Mouse (Mus musculus) CH12.LX (cell line): ENCODE measurements around the gene Prr15. TPM values are rescaled to one million over a fixed set of nuclear protein-coding genes. Genes with fewer than 3 reads are reported as not detected.

ENCODE experiments used
- DNase-seq: peaks from one replicate; pipeline ENCODE4 v3.0.0-alpha.2; 2013; ENCODE audit errors: extremely low read depth
- H3K27ac ChIP-seq: 2 replicates; pipeline ENCODE4 v1.5.1; 2012; ENCODE audit warnings: low read depth, mild to moderate bottlenecking, control low read depth, moderate library complexity; ENCODE audit not compliant: insufficient read depth
- H3K27me3 ChIP-seq: replicated peaks from 2 replicates; pipeline ENCODE3; 2012; ENCODE audit warnings: inconsistent platforms
- H3K36me3 ChIP-seq, 2 experiments: replicated peaks in 1 of 2; 2 replicates each; pipeline versions ENCODE3 to v1.6.1; 2012; ENCODE audit warnings: inconsistent platforms in 1 of 2, low read length in 1 of 2, mild to moderate bottlenecking in 1 of 2, mixed read lengths in 1 of 2, moderate library complexity in 1 of 2; ENCODE audit not compliant: control insufficient read depth in 1 of 2, insufficient read depth in 1 of 2
- H3K4me1 ChIP-seq, 2 experiments: 2 replicates each; pipeline ENCODE4 v1.6.1; 2012; ENCODE audit warnings: inconsistent platforms in 1 of 2, moderate library complexity in 1 of 2; ENCODE audit not compliant: insufficient read depth in 2 of 2, control insufficient read depth in 1 of 2
- H3K4me2 ChIP-seq: 2 replicates; pipeline ENCODE4 v1.6.1; 2012; ENCODE audit warnings: low read depth, mild to moderate bottlenecking, control low read depth; ENCODE audit not compliant: poor library complexity, insufficient read depth, severe bottlenecking
- H3K4me3 ChIP-seq, 3 experiments: fragments of 150-350 bp in 1 of 3; sonication (generic) in 1 of 3; replicated peaks in 1 of 3; 2 replicates each; pipeline versions ENCODE3 to v1.5.1; 2011 to 2012; ENCODE audit warnings: low read depth in 2 of 3, low read length in 2 of 3, mild to moderate bottlenecking in 2 of 3, moderate library complexity in 2 of 3, control low read depth in 1 of 3, improper control_type of control experiment in 1 of 3, inconsistent platforms in 1 of 3, mixed read lengths in 1 of 3; ENCODE audit not compliant: poor library complexity in 1 of 3
- H3K79me2 ChIP-seq: replicated peaks from 2 replicates; pipeline ENCODE4 v1.6.1; 2012; ENCODE audit warnings: mild to moderate bottlenecking, moderate library complexity; ENCODE audit not compliant: control insufficient read depth, poor library complexity, insufficient read depth, severe bottlenecking; ENCODE audit errors: extremely low read depth
- H3K9ac ChIP-seq: 2 replicates; pipeline ENCODE4 v1.6.1; 2012; ENCODE audit warnings: low read depth, mild to moderate bottlenecking, control low read depth, moderate library complexity; ENCODE audit not compliant: insufficient read depth
- H3K9me3 ChIP-seq: replicated peaks from 2 replicates; pipeline ENCODE3; 2012; ENCODE audit warnings: low read length, inconsistent platforms, mixed read lengths
- BHLHE40 ChIP-seq: IDR thresholded peaks from 2 replicates; pipeline ENCODE4 v1.6.1; 2011; ENCODE audit warnings: mild to moderate bottlenecking, low read depth, low read length, improper control_type of control experiment
- CHD2 ChIP-seq: IDR thresholded peaks from 2 replicates; pipeline ENCODE4 v1.6.1; 2011; ENCODE audit warnings: low read length, improper control_type of control experiment
- E2F4 ChIP-seq: IDR thresholded peaks from 2 replicates; pipeline ENCODE4 v1.6.1; 2011; ENCODE audit warnings: low read depth, low read length, improper control_type of control experiment; ENCODE audit not compliant: insufficient replicate concordance
- HCFC1 ChIP-seq: IDR thresholded peaks from 2 replicates; pipeline ENCODE4 v1.6.1; 2012; ENCODE audit warnings: low read depth, mild to moderate bottlenecking, inconsistent platforms, low read length, improper control_type of control experiment
- IRF4 ChIP-seq: IDR thresholded peaks from 2 replicates; pipeline ENCODE4 v1.6.1; 2014; ENCODE audit warnings: low read depth, mild to moderate bottlenecking, inconsistent platforms, low read length, improper control_type of control experiment
- JUN ChIP-seq: IDR thresholded peaks from 2 replicates; pipeline ENCODE4 v1.6.1; 2011; ENCODE audit warnings: low read depth, mild to moderate bottlenecking, low read length, improper control_type of control experiment, moderate library complexity; ENCODE audit not compliant: insufficient read depth
- MAX ChIP-seq: IDR thresholded peaks from 2 replicates; pipeline ENCODE4 v1.6.1; 2011; ENCODE audit warnings: low read length, improper control_type of control experiment
- MAZ ChIP-seq: IDR thresholded peaks from 2 replicates; pipeline ENCODE4 v1.6.1; 2012; ENCODE audit warnings: low read depth, mild to moderate bottlenecking, inconsistent platforms, low read length, improper control_type of control experiment, moderate library complexity
- MEF2A ChIP-seq: IDR thresholded peaks from 2 replicates; pipeline ENCODE4 v1.6.1; 2014; ENCODE audit warnings: low read depth, mild to moderate bottlenecking, inconsistent platforms, low read length, improper control_type of control experiment, borderline replicate concordance
- MXI1 ChIP-seq: IDR thresholded peaks from 2 replicates; pipeline ENCODE4 v1.6.1; 2011; ENCODE audit warnings: mild to moderate bottlenecking, low read depth, low read length, improper control_type of control experiment
- MYC ChIP-seq: IDR thresholded peaks from 2 replicates; pipeline ENCODE4 v1.6.1; 2011; ENCODE audit warnings: low read depth, mild to moderate bottlenecking, improper control_type of control experiment, low read length
- NELFE ChIP-seq: IDR thresholded peaks from 2 replicates; pipeline ENCODE4 v1.6.1; 2011; ENCODE audit warnings: low read depth, low read length, improper control_type of control experiment
- NRF1 ChIP-seq: IDR thresholded peaks from 2 replicates; pipeline ENCODE4 v1.6.1; 2014; ENCODE audit warnings: low read depth, mild to moderate bottlenecking, inconsistent platforms, low read length, improper control_type of control experiment, moderate library complexity
- PAX5 ChIP-seq: IDR thresholded peaks from 2 replicates; pipeline ENCODE4 v1.6.1; 2012; ENCODE audit warnings: low read length, inconsistent platforms, mixed read lengths
- POLR2A ChIP-seq: IDR thresholded peaks from 2 replicates; pipeline ENCODE4 v1.6.1; 2011; ENCODE audit warnings: low read depth, mild to moderate bottlenecking, improper control_type of control experiment, low read length
- RCOR1 ChIP-seq: conservative IDR thresholded peaks from 2 replicates; pipeline ENCODE4 v1.6.1; 2012; ENCODE audit warnings: low read depth, mild to moderate bottlenecking, inconsistent platforms, low read length, improper control_type of control experiment
- SIN3A ChIP-seq: IDR thresholded peaks from 2 replicates; pipeline ENCODE4 v1.6.1; 2012; ENCODE audit warnings: low read length, improper control_type of control experiment, inconsistent platforms
- TCF12 ChIP-seq: IDR thresholded peaks from 2 replicates; pipeline ENCODE4 v1.6.1; 2014; ENCODE audit warnings: low read depth, mild to moderate bottlenecking, inconsistent platforms, low read length, improper control_type of control experiment
- USF1 ChIP-seq: IDR thresholded peaks from 2 replicates; pipeline ENCODE4 v1.6.1; 2014; ENCODE audit warnings: low read depth, mild to moderate bottlenecking, inconsistent platforms, low read length, improper control_type of control experiment
- USF2 ChIP-seq: conservative IDR thresholded peaks from 2 replicates; pipeline ENCODE4 v1.6.1; 2011; ENCODE audit warnings: low read depth, low read length, improper control_type of control experiment
- ZKSCAN1 ChIP-seq: IDR thresholded peaks from 2 replicates; pipeline ENCODE4 v1.6.1; 2012; ENCODE audit warnings: low read depth, inconsistent platforms, low read length, improper control_type of control experiment, borderline replicate concordance
- ZMIZ1 ChIP-seq: IDR thresholded peaks from 2 replicates; pipeline ENCODE4 v1.6.1; 2012; ENCODE audit warnings: low read depth, mild to moderate bottlenecking, inconsistent platforms, low read length, improper control_type of control experiment
- dilution Hi-C: fragments of 300-500 bp; cut with MboI; formaldehyde crosslinking; loops from 2 replicates; pipeline ENCODE4 v1.14.3; 2020; ENCODE audit warnings: low sequenced_read_pairs; ENCODE audit not compliant: extremely low pct_unique_long_range_greater_than_20kb, extremely low pct_ligation_motif_present
- in situ Hi-C: fragments of 300-500 bp; cut with MboI; formaldehyde crosslinking; loops from 3 replicates; pipeline ENCODE4 v1.14.3; 2019; ENCODE audit warnings: low sequenced_read_pairs, low pct_ligation_motif_present, low pct_unique_long_range_greater_than_20kb, mixed read lengths
- polyA plus RNA-seq: library from polyadenylated mRNA; unstranded; fragments of >175 nt; gene quantifications from 2 replicates; pipeline ENCODE4 v1.2.1, GENCODE M21; 2012; ENCODE audit warnings: low read depth; ENCODE audit not compliant: insufficient read length
- total RNA-seq, 2 experiments: library from RNA; depleted of rRNA; stranded (reverse); fragments of 300-350 nt in 1 of 2; fragments of >200 nt in 1 of 2; gene quantifications; 2 replicates each; pipeline ENCODE4 v1.2.3; 2012 to 2014

Gene Prr15
- total and polyA plus RNA-seq, 3 experiments = not detected

DNA sequence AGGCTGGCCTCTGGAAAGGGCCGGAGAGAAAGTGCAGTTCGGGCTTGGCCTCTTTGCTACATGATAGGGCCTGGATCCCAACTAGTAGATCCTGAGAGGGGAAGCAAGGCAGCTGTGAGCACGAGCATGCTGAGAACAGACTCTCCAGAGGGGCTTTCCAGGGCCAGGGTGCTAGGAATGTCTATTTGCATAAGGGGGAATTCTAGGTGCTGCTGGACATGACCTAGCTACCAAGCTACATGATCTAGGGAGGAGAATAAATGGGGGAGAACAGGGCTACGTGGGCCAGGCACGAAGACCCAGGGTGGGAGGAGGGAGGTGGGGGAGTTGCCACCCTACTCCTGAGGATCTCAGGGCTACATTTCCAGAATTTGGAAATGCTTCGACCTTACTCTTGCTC lies 30.0 kb downstream of the Prr15 start:
- H3K4me2 ChIP-seq = no peak overlapping the region
- dilution Hi-C loops = no loop called here

DNA sequence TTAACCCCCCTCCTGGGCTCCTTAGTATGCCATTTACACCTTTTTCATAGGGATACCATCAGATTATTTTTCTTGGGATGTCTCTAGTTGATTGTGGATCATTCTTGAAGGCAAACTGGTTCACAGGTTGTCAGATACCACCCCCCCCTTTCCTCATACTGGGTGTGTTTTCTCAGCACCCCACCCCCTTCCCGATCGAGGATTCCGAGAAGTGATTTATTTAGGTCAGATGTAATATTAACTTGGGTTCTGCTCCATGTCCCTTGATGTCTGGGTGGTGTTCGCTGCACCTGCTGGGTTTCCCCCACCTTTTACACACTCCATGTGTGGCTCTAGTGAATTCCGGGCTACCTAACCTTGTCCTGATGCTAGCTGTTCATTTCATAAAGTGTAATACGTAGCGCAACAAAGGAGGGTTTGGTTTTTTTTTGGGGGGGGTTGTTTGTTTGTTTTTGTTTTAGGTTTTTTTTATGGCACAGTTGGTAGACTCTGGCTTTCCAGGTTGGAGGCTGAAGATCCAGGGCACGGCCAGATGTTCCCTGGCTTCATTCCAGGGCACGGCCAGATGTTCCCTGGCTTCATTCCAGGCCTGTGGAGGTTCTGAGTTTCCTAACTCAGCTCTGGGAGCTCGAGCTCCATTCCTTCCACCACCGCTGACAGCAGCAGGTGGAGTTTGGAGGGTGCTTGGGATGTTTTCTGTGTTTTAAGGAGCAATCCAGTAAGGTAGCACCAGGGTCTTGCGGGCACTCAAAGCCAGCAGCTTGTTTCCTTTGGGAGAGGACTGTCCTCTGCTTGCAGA lies 37.1 kb downstream of the Prr15 start:
- H3K4me2 ChIP-seq = no peak overlapping the region
- no peak for DNase-seq
- dilution Hi-C loops (no loop called here), in situ Hi-C loops (no loop called here)
- no peak overlapping the region for H3K9ac ChIP-seq
- H3K27ac ChIP-seq = no peak overlapping the region
- H3K4me3 ChIP-seq = no peak overlapping the region
- TF ChIP-seq MYC (no peak), JUN (no peak), MAX (no peak), USF1 (no peak), CHD2 (no peak), IRF4 (no peak), NRF1 (no peak)
- H3K9me3 ChIP-seq = no peaks in the 10 kb centered on the region
- no peaks in the 10 kb centered on the region for H3K27me3 ChIP-seq
- H3K4me1 ChIP-seq = no peaks in the 10 kb centered on the region
- H3K36me3 ChIP-seq = no peaks in the 10 kb centered on the region
- H3K79me2 ChIP-seq = no peaks in the 10 kb centered on the region

More for the DNA sequence above, 30.0 kb downstream of the Prr15 start:
- Histone ChIP-seq H3K79me2 (no peaks in the 10 kb centered on the region), H3K27ac (no peak overlapping the region), H3K4me1 (peaks cover 0 to 7% of the 10 kb centered on the region in 2 experiments; a peak in 2 of 4 replicates), H3K9ac (no peak overlapping the region), H3K9me3 (no peaks in the 10 kb centered on the region), H3K36me3 (no peaks in the 10 kb centered on the region), H3K27me3 (no peaks in the 10 kb centered on the region), H3K4me3 (no peak overlapping the region)
- no peak for DNase-seq
- in situ Hi-C loops = no loop called here
- no peak for TF ChIP-seq ZMIZ1
- no peak for TF ChIP-seq RCOR1
- TF ChIP-seq PAX5 = no peak
- no peak for TF ChIP-seq BHLHE40
- no peak for TF ChIP-seq MYC
- TF ChIP-seq MAZ = no peak
- TF ChIP-seq TCF12 = no peak
- no peak for TF ChIP-seq E2F4
- no peak for TF ChIP-seq IRF4
- TF ChIP-seq HCFC1 = no peak
- no peak for TF ChIP-seq SIN3A
- TF ChIP-seq MEF2A = no peak
- no peak for TF ChIP-seq NELFE
- TF ChIP-seq USF2 = no peak
- TF ChIP-seq ZKSCAN1 = no peak
- no peak for TF ChIP-seq POLR2A
- TF ChIP-seq MXI1 = no peak
- no peak for TF ChIP-seq MAX
